Mouse (Mus musculus): ENCODE results near the gene Nr0b2.
A peak's percentile ranks its signal among the peaks of the same experiment; 100 is the strongest.
"Not testable (repeated sequence)": the region's sequence is repeated elsewhere in the genome, so short reads cannot be mapped to it uniquely, and the experiment has no call there.

The Nr0b2 gene

GRCm38 (mm10) chr4:133552768-133553447, at the start of gene Nr0b2:
TSS of gene Nr0b2 (plus strand) at chr4:133553376.
- peak in 1 of 2 experiments; percentile 42 for DNase-seq (ENCODE audit: low spot score in 2 of 2)

GRCm38 (mm10) chr4:133504300-133504699, 48.9 kb upstream of the Nr0b2 start:
- no peak for DNase-seq (ENCODE audit: low spot score in 2 of 2)

GRCm38 (mm10) chr4:133504755-133505485, 48.3 kb upstream of the Nr0b2 start:
- DNase-seq (ENCODE audit: low spot score in 2 of 2): no peak

- no peak for DNase-seq (ENCODE audit: low spot score in 2 of 2)
Measured at GRCm38 (mm10) chr4:133506573-133506972, 46.6 kb upstream of the Nr0b2 start.

GRCm38 (mm10) chr4:133508990-133509389, 44.2 kb upstream of the Nr0b2 start:
- DNase-seq (ENCODE audit: low spot score in 2 of 2): no peak

GRCm38 (mm10) chr4:133511050-133511449, 42.1 kb upstream of the Nr0b2 start:
- DNase-seq (ENCODE audit: low spot score in 2 of 2): no peak

- not testable (repeated sequence) for DNase-seq (ENCODE audit: low spot score in 2 of 2)
Measured at GRCm38 (mm10) chr4:133512511-133512910, 40.7 kb upstream of the Nr0b2 start.

GRCm38 (mm10) chr4:133512972-133513371, 40.2 kb upstream of the Nr0b2 start:
- DNase-seq (ENCODE audit: low spot score in 2 of 2): peak in 1 of 2 experiments; percentile 57

- peak; percentile 54 to 71 for DNase-seq (ENCODE audit: low spot score in 2 of 2)
Measured at GRCm38 (mm10) chr4:133518601-133519368, 34.4 kb upstream of the Nr0b2 start, which contains the start of gene Kdf1. TSS of gene Kdf1 (plus strand) at chr4:133518963.

- no peak for DNase-seq (ENCODE audit: low spot score in 2 of 2)
Measured at GRCm38 (mm10) chr4:133519369-133519665, 33.9 kb upstream of the Nr0b2 start.

- DNase-seq (ENCODE audit: low spot score in 2 of 2): no peak
Measured at GRCm38 (mm10) chr4:133521502-133521901, 31.7 kb upstream of the Nr0b2 start.

- DNase-seq (ENCODE audit: low spot score in 2 of 2): no peak
Measured at GRCm38 (mm10) chr4:133527788-133528187, 25.4 kb upstream of the Nr0b2 start.

GRCm38 (mm10) chr4:133532777-133533176, 20.4 kb upstream of the Nr0b2 start:
- DNase-seq (ENCODE audit: low spot score in 2 of 2): no peak

- DNase-seq (ENCODE audit: low spot score in 2 of 2): no peak
Measured at GRCm38 (mm10) chr4:133536081-133536480, 17.1 kb upstream of the Nr0b2 start.

- no peak for DNase-seq (ENCODE audit: low spot score in 2 of 2)
Measured at GRCm38 (mm10) chr4:133536652-133537051, 16.5 kb upstream of the Nr0b2 start.

- DNase-seq (ENCODE audit: low spot score in 2 of 2): peak; percentile 93 to 95
Measured at GRCm38 (mm10) chr4:133545272-133546231, 7.6 kb upstream of the Nr0b2 start, which contains the start of gene Nudc. TSS of gene Nudc (minus strand) at chr4:133545996.

GRCm38 (mm10) chr4:133552029-133552428, 1.1 kb upstream of the Nr0b2 start:
- DNase-seq (ENCODE audit: low spot score in 2 of 2): no peak

GRCm38 (mm10) chr4:133553448-133554330, 513 bp downstream of the Nr0b2 start:
- DNase-seq (ENCODE audit: low spot score in 2 of 2): no peak

- DNase-seq (ENCODE audit: low spot score in 2 of 2): no peak
Measured at GRCm38 (mm10) chr4:133557041-133557717, 4.0 kb downstream of the Nr0b2 start.

GRCm38 (mm10) chr4:133559846-133560245, 6.7 kb downstream of the Nr0b2 start:
- DNase-seq (ENCODE audit: low spot score in 2 of 2): no peak
